Mouse (Mus musculus): Measurements from ENCODE around the gene Gm37419. TPM values are rescaled to one million over a fixed set of nuclear protein-coding genes. Genes with fewer than 3 reads are reported as not detected.

Gm37419 gene
- not detected in 2 replicates for polyA plus RNA-seq (2012; rRNA removed)

DNA sequence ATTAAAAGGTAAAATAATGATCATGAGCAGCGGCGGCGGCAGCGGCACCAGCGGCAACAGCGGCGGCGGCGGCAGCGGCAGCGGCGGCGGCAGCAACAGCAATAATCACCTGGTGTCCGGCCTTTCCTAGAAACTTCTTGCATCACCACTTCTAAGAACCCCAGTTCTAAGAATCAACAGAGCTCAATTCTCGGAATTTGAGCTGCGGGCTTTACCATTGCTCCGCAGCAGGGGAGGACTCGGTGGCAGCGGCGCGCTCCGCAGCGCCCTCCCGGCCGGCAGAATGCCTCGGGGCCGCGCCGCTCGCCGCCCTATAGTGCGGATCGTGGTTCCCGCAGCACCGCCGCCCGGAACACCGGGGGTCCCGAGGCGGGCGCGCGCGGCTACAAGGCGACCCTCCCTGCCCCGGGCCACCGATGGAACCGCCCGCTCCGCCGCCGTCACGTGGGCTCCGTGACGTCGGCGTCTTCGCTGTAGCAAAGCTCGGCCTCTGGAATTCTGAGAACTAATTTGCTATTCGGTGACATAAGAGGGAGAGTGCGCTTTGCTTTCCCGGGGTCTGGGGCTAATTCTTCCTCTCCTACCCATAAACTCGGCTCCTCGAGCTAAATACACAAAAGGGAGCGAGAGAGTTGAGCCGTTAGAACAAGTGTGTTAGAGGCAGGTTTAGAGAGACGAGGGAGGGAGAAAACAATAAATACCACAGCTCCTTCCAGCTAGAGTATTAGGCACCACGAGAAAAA lies at the start of gene Gm37419, which contains the start of gene Bcl6:
Gm37419 (plus strand) TSS at position 17 of the 743 bp plus-strand sequence.
Bcl6 (minus strand) TSS at position 387 of the 743 bp plus-strand sequence.

Other genes starting within 250 kb of the Gm37419 start
- gene Sst, start 97.5 kb upstream of the Gm37419 start, polyA plus RNA-seq (2012; rRNA removed), result 676 and 913 TPM in 2 replicates
- not detected in 2 replicates for gene Rtp2, start 56.1 kb upstream of the Gm37419 start, polyA plus RNA-seq (2012; rRNA removed)
- 4.6 and 6.0 TPM in 2 replicates for gene Bcl6, start 370 bp downstream of the Gm37419 start, polyA plus RNA-seq (2012; rRNA removed)

Measured in stomach, adult 2 months (tissue).